26 mouse cellular contexts compared by ENCODE assay signal in the genomic region with DNA sequence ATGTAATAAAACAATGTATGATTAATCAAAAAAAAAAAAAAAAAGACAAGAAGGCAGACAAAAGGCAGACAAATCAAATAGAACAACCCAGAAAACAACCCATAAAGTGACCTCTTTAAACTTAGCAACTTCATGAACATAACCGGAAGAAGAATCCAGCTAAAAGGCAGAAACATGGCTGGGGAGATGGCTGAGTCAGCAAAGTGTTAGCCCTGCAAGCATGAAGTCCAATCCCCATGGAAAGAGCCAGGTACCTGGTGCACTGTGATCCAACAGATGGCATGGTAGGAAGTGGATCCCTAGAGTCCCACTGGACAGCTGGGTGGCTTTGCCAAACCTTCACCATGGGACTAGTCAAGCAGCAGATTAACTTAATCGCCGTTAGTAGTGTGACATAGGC.
"Had no signal": no experiment of that assay in that cellular context is flagged by ENCODE, and none has a peak within 500 bp of the region (broad histone marks: within the 10 kb centered on the region; RNA-seq: fewer than 3 reads in every experiment).

No protein-coding gene starts in this region.

- H3K9me3 ChIP-seq: embryonic facial prominence, embryonic 12.5 days; embryonic facial prominence, embryonic 13.5 days; embryonic facial prominence, embryonic 15.5 days; forebrain, embryonic 10.5 days; forebrain, embryonic 12.5 days; forebrain, embryonic 13.5 days; forebrain, embryonic 15.5 days; heart, embryonic 10.5 days had no signal

- H3K9ac ChIP-seq: embryonic facial prominence, embryonic 12.5 days; embryonic facial prominence, embryonic 13.5 days; embryonic facial prominence, embryonic 15.5 days; forebrain, embryonic 12.5 days; forebrain, embryonic 13.5 days; forebrain, embryonic 15.5 days; forebrain, postnatal 0 days had no signal

- H3K4me3 ChIP-seq: embryonic facial prominence, embryonic 12.5 days; embryonic facial prominence, embryonic 13.5 days; embryonic facial prominence, embryonic 15.5 days; erythroblast, embryonic 14.5 days; forebrain, embryonic 10.5 days; forebrain, embryonic 12.5 days; forebrain, embryonic 13.5 days; forebrain, embryonic 15.5 days; gastrocnemius, adult 2 months; heart, adult 2 months; heart, embryonic 10.5 days had no signal

- H3K4me1 ChIP-seq: embryonic facial prominence, embryonic 12.5 days; embryonic facial prominence, embryonic 15.5 days; forebrain, embryonic 13.5 days; forebrain, embryonic 15.5 days had no signal

- H3K27ac ChIP-seq: embryonic facial prominence, embryonic 12.5 days; embryonic facial prominence, embryonic 13.5 days; embryonic facial prominence, embryonic 15.5 days; forebrain, embryonic 10.5 days; forebrain, embryonic 12.5 days; forebrain, embryonic 13.5 days; forebrain, embryonic 15.5 days; gastrocnemius, adult 2 months; heart, adult 2 months; heart, embryonic 10.5 days had no signal

- H3K36me3 ChIP-seq: embryonic facial prominence, embryonic 12.5 days; embryonic facial prominence, embryonic 13.5 days; embryonic facial prominence, embryonic 15.5 days; forebrain, embryonic 10.5 days; forebrain, embryonic 12.5 days; forebrain, embryonic 15.5 days; heart, embryonic 10.5 days had no signal

- H3K4me2 ChIP-seq: embryonic facial prominence, embryonic 12.5 days; embryonic facial prominence, embryonic 13.5 days; embryonic facial prominence, embryonic 15.5 days; forebrain, embryonic 12.5 days; forebrain, embryonic 13.5 days; forebrain, embryonic 15.5 days had no signal

- H3K27me3 ChIP-seq: embryonic facial prominence, embryonic 12.5 days; embryonic facial prominence, embryonic 13.5 days; embryonic facial prominence, embryonic 15.5 days; forebrain, embryonic 13.5 days; forebrain, embryonic 15.5 days had no signal

- DNase-seq: cerebellum, adult 9-10 months; cerebellum, adult 9-11 months; cerebellum, postnatal 10 days; cerebellum, postnatal 14 days; cerebellum, postnatal 25 days; cerebellum, postnatal 36 days; embryo, embryonic 11 days; forebrain, postnatal 0 days; gastrocnemius, adult 2 months; gastrocnemius, postnatal 10 days; gastrocnemius, postnatal 14 days; gastrocnemius, postnatal 25 days; gastrocnemius, postnatal 36 days; heart, adult 18-20 months; heart, adult 2 months had no signal

- ATAC-seq: forebrain, embryonic 13.5 days; forebrain, embryonic 14.5 days; forebrain, embryonic 15.5 days; forebrain, embryonic 16.5 days; forebrain, postnatal 0 days had no signal
